Comparison of ENCODE assay signal across 8 mouse cellular contexts in genomic region chr3:123138274-123139003, GRCm38 (mm10).
A peak's percentile ranks its signal among the peaks of the same experiment; 100 is the strongest.
DNase-seq lines count a peak whose midpoint lies in the region; ATAC-seq and TF ChIP-seq lines count a peak whose summit lies in the region.

No protein-coding gene starts in this region.

- H3K9me3 ChIP-seq in midbrain, embryonic 14.5 days (ENCODE audit: control insufficient read depth, low read length) = no peaks in the 10 kb centered on the region
- H3K9me3 ChIP-seq in midbrain, embryonic 10.5 days (replicated peaks) = no peaks in the 10 kb centered on the region
- no peaks in the 10 kb centered on the region for H3K9me3 ChIP-seq in embryonic facial prominence, embryonic 15.5 days (replicated peaks)

- H3K27me3 ChIP-seq in midbrain, embryonic 14.5 days (ENCODE audit: control insufficient read depth, insufficient read depth, low read length) = no peaks in the 10 kb centered on the region
- H3K27me3 ChIP-seq in midbrain, embryonic 10.5 days (ENCODE audit: low read depth, poor library complexity, severe bottlenecking) = no peaks in the 10 kb centered on the region
- H3K27me3 ChIP-seq in embryonic facial prominence, embryonic 15.5 days = no peaks in the 10 kb centered on the region
- no peaks in the 10 kb centered on the region for H3K27me3 ChIP-seq in cerebellum, adult 2 months (ENCODE audit: control insufficient read depth, insufficient read depth, low read length)

- H3K4me3 ChIP-seq in midbrain, embryonic 14.5 days (replicated peaks; ENCODE audit: low read depth, low read length) = no peak overlapping the region
- H3K4me3 ChIP-seq in midbrain, embryonic 10.5 days = no peak overlapping the region
- no peak overlapping the region for H3K4me3 ChIP-seq in embryonic facial prominence, embryonic 15.5 days (replicated peaks)
- no peak overlapping the region for H3K4me3 ChIP-seq in cerebellum, adult 2 months (replicated peaks; ENCODE audit: insufficient read depth, low read depth, low read length)

- TF ChIP-seq CTCF in cerebellum, adult 2 months (IDR thresholded peaks at IDR 0.05; ENCODE audit: borderline replicate concordance, insufficient read depth, low read depth, low read length) = no peak

- H3K4me2 ChIP-seq in midbrain, embryonic 14.5 days (ENCODE audit: low read length) = no peak overlapping the region
- H3K4me2 ChIP-seq in embryonic facial prominence, embryonic 15.5 days (replicated peaks) = no peak overlapping the region

- WGBS in midbrain, embryonic 14.5 days = 54% methylated on average over 6 of the region's 6 CpGs
- WGBS in midbrain, embryonic 10.5 days = 74% methylated on average over 6 of the region's 6 CpGs
- 38% methylated on average over 6 of the region's 6 CpGs for WGBS in embryonic facial prominence, embryonic 15.5 days
- 29% methylated on average over 6 of the region's 6 CpGs for WGBS in cerebellum, adult 2 months

- TF ChIP-seq POLR2A in cerebellum, adult 2 months (IDR thresholded peaks at IDR 0.05; ENCODE audit: borderline replicate concordance, insufficient read depth, low read length) = no peak

- H3K27ac ChIP-seq in midbrain, embryonic 14.5 days (replicated peaks; ENCODE audit: low read depth, low read length) = no peak overlapping the region
- no peak overlapping the region for H3K27ac ChIP-seq in midbrain, embryonic 10.5 days (replicated peaks)
- peak overlapping the region; percentile 18; the same call in 1 of the 2 replicates for H3K27ac ChIP-seq in embryonic facial prominence, embryonic 15.5 days (replicated peaks)
- no peak overlapping the region for H3K27ac ChIP-seq in cerebellum, adult 2 months (ENCODE audit: insufficient read depth, low read length)

- no peak overlapping the region for H3K9ac ChIP-seq in midbrain, embryonic 14.5 days (replicated peaks; ENCODE audit: low read length)
- H3K9ac ChIP-seq in embryonic facial prominence, embryonic 15.5 days = no peak overlapping the region

- ATAC-seq in midbrain, embryonic 14.5 days (ENCODE audit: low FRiP score, low TSS enrichment) = no peak
- no peak for ATAC-seq in embryonic facial prominence, embryonic 15.5 days (ENCODE audit: insufficient number of reproducible peaks, low FRiP score, low TSS enrichment, low read depth)

- H3K4me1 ChIP-seq in midbrain, embryonic 14.5 days (ENCODE audit: control insufficient read depth, insufficient read depth, low read length) = no peaks in the 10 kb centered on the region
- H3K4me1 ChIP-seq in midbrain, embryonic 10.5 days = peaks cover 4% of the 10 kb centered on the region
- H3K4me1 ChIP-seq in embryonic facial prominence, embryonic 15.5 days = 0 out of 2 replicates have a peak, but pooled peaks cover 3% of the 10 kb centered on the region
- H3K4me1 ChIP-seq in cerebellum, adult 2 months (ENCODE audit: control insufficient read depth, insufficient read depth, low read length) = no peaks in the 10 kb centered on the region; the same call in 1 of the 2 replicates

- DNase-seq in midbrain, embryonic 14.5 days = peak; percentile 25
- DNase-seq in midbrain, embryonic 10.5 days (ENCODE audit: low spot score) = no peak
- DNase-seq in heart, postnatal 4 days = peak; percentile 83
- DNase-seq in lung, postnatal 36 days = peak; percentile 90
- no peak for DNase-seq in cerebellum, adult 8-10 months
- no peak for DNase-seq in embryo, embryonic 11 days
- no peak for DNase-seq in cerebellum, adult 2 months

- H3K36me3 ChIP-seq in midbrain, embryonic 14.5 days (ENCODE audit: control insufficient read depth, insufficient read depth, low read length) = no peaks in the 10 kb centered on the region
- no peaks in the 10 kb centered on the region for H3K36me3 ChIP-seq in midbrain, embryonic 10.5 days
- no peaks in the 10 kb centered on the region for H3K36me3 ChIP-seq in embryonic facial prominence, embryonic 15.5 days

Comparison
In these comparisons a context has a peak if more than half of its experiments do, and no peak if none do; other contexts are left out.
1. DNase-seq: peak in midbrain, embryonic 14.5 days (single experiment), heart, postnatal 4 days (single experiment) and lung, postnatal 36 days (single experiment); none in midbrain, embryonic 10.5 days (single experiment), cerebellum, adult 8-10 months (single experiment), embryo, embryonic 11 days (single experiment) and cerebellum, adult 2 months (0 of 2).